Mouse (Mus musculus) frontal cortex, postnatal 14 days (tissue): ENCODE results near the gene Rai1.

Experiments used
- DNase-seq, 2 experiments: peaks; one replicate each; pipeline ENCODE4 v3.0.0; 2022; ENCODE audit warnings: low spot score in 2 of 2

The Rai1 gene

GRCm38 (mm10) chr11:60192534-60192933, 87.7 kb downstream of the Rai1 start:
- no peak for DNase-seq

GRCm38 (mm10) chr11:60193556-60193955, 88.7 kb downstream of the Rai1 start:
- DNase-seq, result no peak

- no peak for DNase-seq
Observed at GRCm38 (mm10) chr11:60195108-60195507, 90.3 kb downstream of the Rai1 start.

GRCm38 (mm10) chr11:60196344-60196743, 91.5 kb downstream of the Rai1 start:
- no peak for DNase-seq

- DNase-seq, result no peak
Observed at GRCm38 (mm10) chr11:60197998-60198619, 93.3 kb downstream of the Rai1 start.

GRCm38 (mm10) chr11:60198651-60199050, 93.8 kb downstream of the Rai1 start:
- no peak for DNase-seq

GRCm38 (mm10) chr11:60199702-60200184, 94.9 kb downstream of the Rai1 start:
- DNase-seq, result peak; percentile 87 to 95

- DNase-seq, result no peak
Observed at GRCm38 (mm10) chr11:60200384-60200783, 95.6 kb downstream of the Rai1 start.

- no peak for DNase-seq
Observed at GRCm38 (mm10) chr11:60202710-60203638, 98.2 kb downstream of the Rai1 start.

GRCm38 (mm10) chr11:60205026-60205425, 100.2 kb downstream of the Rai1 start:
- no peak for DNase-seq

GRCm38 (mm10) chr11:60206207-60206606, 101.4 kb downstream of the Rai1 start:
- DNase-seq, result no peak

- no peak for DNase-seq
Observed at GRCm38 (mm10) chr11:60208201-60208600, 103.4 kb downstream of the Rai1 start.

- no peak for DNase-seq
Observed at GRCm38 (mm10) chr11:60208712-60209111, 103.9 kb downstream of the Rai1 start.

- DNase-seq, result peak; percentile 78 to 82
Observed at GRCm38 (mm10) chr11:60209217-60209932, 104.6 kb downstream of the Rai1 start.

- no peak for DNase-seq
Observed at GRCm38 (mm10) chr11:60209933-60210249, 105.1 kb downstream of the Rai1 start.

GRCm38 (mm10) chr11:60210305-60210724, 105.5 kb downstream of the Rai1 start:
- DNase-seq, result peak; percentile 80 to 81

GRCm38 (mm10) chr11:60211152-60211551, 106.3 kb downstream of the Rai1 start:
- DNase-seq, result no peak

- DNase-seq, result no peak
Observed at GRCm38 (mm10) chr11:60211761-60212160, 106.9 kb downstream of the Rai1 start.

- no peak for DNase-seq
Observed at GRCm38 (mm10) chr11:60213266-60213665, 108.5 kb downstream of the Rai1 start.

GRCm38 (mm10) chr11:60216671-60217070, 111.9 kb downstream of the Rai1 start:
- DNase-seq, result no peak

GRCm38 (mm10) chr11:60217467-60217866, 112.7 kb downstream of the Rai1 start:
- no peak for DNase-seq

- DNase-seq, result no peak
Observed at GRCm38 (mm10) chr11:60219609-60220008, 114.8 kb downstream of the Rai1 start.
